Mouse (Mus musculus) gastrocnemius, postnatal 14 days (tissue): ENCODE measurements around the gene Slc30a2. TPM values are rescaled to one million over a fixed set of nuclear protein-coding genes. Genes with fewer than 3 reads are reported as not detected.
"Not testable (repeated sequence)": the region's sequence is repeated elsewhere in the genome, so short reads cannot be mapped to it uniquely, and the experiment has no call there.

Experiments
- DNase-seq: peaks from one replicate; pipeline ENCODE4 v3.0.0; 2021; ENCODE audit warnings: mixed read lengths
- intact Hi-C: fragments of 180-260 bp; cut with DNase I; formaldehyde crosslinking; loops from one replicate; pipeline ENCODE4 v1.15.1; 2025; ENCODE audit warnings: low total_unique reads
- long read RNA-seq, 2 experiments: library from polyadenylated mRNA; stranded (forward); transcript quantifications; one replicate each; pipeline ENCODE4 v2.0.0; 2021
- total RNA-seq, 2 experiments: library from RNA; stranded (reverse); gene quantifications; 2 replicates each; pipeline ENCODE4 v1.2.3; 2021

The Slc30a2 gene
- total RNA-seq: 1 to 10 TPM in 1 of 2 experiments, under 1 TPM in 1; 0.47 to 6.3 TPM
- long read RNA-seq, experiment 1, partial matches to known transcripts: 1 of 5 reads
- long read RNA-seq, experiment 1, other reads (novel, unspliced or antisense): 0 of 5 reads
- long read RNA-seq, experiment 2, partial matches to known transcripts: 0 of 1 reads
- long read RNA-seq, experiment 2, other reads (novel, unspliced or antisense): 0 of 1 reads

DNA sequence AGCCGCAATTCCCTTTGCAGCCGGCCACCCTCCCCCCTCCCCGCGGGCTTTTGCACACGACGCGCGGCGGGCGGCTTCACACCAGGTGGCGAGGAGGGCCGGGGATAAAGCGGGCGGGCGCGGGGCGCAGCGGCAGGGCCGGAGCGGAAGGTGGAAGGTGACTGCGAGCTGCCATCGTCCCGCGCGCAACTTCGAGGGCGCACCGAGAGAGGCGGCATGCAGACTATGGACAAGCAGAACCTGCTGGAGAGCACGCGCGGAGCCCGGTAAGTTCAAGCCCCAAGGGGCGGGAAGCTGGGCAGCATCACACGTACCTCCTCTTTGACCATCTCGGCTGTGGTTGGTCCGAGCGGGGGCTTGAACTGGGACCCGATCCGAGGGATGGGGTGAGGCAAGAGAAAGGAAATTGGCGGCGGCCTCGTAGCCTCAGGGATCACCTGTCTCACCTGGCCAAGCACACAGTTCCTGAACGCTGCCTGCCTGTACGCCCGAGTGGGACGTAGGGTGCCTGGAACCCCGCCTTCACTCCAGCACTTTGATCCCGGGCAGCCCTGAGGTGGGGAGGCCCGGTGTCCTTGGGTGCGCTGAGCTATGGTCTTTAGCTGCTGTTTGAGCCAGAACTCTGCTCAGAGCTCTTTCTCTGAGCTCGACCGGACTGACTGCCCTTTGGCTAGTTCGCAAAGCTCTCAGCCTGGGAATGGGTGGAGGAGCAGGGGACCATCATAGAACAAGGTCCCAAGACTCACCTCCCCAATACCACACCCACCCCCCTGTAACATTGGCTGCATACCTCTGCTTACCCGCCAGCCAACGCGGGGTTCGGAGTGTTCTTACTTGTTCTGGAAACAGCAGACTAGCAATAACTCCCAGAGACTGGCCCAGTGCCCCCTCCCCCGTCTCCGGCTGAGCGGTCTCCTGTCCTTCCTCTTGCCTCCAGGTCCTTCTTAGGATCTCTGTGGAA lies at the start of gene Slc30a2:
Gene Slc30a2 (plus strand): TSS at position 111 of the 961 bp plus-strand sequence.
- intact Hi-C loops: no loop called here
- no peak for DNase-seq

DNA sequence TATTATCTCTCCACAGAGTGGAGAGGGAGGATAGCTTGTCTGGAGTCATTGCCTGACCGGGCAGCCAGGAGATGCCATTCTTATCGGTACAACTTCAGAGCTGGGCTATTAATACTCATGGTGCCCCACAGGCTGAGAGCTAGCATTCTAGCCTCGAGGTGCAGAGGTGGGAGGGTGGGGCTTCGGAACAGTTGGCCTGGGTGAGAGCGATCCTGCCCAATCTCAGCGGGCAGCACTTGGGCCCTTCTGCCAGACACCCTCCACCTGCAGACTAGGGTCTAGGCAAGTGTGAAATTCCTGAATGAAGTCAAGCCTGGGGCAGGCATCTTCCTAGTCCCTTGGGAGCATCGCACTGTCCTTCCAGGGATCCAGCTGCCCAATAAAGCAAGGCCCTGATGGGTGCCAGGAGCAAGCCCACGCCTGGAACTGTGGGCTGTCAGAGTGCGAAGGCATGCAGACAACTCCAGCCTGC lies 49.3 kb upstream of the Slc30a2 start:
- no peak for DNase-seq
- intact Hi-C loops: loop anchor here (5.0 kb wide), 1 partner anchor 41 kb away; the partner anchor contains the start of gene Grrp1

DNA sequence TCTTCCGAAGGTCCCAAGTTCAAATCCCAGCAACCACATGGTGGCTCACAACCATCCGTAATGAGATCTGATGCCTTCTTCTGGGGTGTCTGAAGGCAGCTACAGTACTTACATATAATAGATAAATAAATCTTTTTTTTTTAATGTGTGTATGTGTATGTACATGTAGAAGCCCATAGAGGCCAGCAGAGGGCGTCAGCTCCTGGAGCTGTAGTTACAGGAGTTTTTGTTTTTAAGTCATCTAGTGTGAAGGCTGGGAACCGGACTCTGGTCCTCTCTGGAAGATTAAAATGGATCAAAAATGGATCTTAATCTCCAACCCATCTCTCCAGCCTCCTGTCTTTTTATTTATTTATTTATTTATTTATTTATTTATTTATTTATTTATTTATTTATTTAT lies 46.9 kb upstream of the Slc30a2 start:
- intact Hi-C loops, DNase-seq: not testable (repeated sequence)

DNA sequence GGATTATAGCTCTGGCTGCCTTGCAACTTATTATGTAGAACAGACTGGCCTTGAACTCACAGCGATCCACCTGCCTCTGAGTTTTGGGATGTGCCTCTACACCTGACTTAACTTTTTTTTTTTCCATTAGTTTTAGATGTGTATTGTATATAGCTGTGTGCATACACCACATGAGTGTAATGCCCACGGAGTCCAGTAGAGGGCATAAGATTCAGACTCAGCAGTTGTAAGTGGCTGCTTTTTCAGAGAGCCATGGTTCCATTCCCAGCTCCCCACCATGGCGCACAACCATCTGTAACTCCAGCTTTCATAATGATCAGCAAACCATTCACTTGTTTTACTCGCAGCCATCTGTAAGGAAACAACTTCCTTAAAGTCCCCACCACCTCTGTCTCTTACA lies 46.5 kb upstream of the Slc30a2 start:
- DNase-seq: no peak
- intact Hi-C loops: no loop called here

DNA sequence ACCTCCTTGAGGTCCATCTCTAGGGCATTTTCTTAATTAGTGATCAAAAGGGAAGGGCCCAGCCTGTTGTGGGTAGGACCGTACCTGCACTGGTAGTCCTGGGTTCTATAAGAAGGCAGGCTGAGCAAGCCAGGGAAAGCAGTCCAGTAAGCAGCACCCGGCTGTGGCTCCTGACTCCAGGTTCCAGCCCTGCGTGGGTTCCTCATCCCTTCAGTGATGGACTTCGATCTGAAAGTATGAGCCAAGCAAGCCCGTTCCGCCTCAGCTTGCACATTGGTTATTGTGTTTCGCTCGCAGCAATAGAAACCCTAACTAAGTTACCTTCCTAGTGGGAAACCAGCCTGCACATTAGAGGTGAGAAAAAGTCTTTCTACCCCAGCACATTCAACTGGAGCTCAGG lies 45.6 kb upstream of the Slc30a2 start:
- DNase-seq: no peak
- intact Hi-C loops: no loop called here

DNA sequence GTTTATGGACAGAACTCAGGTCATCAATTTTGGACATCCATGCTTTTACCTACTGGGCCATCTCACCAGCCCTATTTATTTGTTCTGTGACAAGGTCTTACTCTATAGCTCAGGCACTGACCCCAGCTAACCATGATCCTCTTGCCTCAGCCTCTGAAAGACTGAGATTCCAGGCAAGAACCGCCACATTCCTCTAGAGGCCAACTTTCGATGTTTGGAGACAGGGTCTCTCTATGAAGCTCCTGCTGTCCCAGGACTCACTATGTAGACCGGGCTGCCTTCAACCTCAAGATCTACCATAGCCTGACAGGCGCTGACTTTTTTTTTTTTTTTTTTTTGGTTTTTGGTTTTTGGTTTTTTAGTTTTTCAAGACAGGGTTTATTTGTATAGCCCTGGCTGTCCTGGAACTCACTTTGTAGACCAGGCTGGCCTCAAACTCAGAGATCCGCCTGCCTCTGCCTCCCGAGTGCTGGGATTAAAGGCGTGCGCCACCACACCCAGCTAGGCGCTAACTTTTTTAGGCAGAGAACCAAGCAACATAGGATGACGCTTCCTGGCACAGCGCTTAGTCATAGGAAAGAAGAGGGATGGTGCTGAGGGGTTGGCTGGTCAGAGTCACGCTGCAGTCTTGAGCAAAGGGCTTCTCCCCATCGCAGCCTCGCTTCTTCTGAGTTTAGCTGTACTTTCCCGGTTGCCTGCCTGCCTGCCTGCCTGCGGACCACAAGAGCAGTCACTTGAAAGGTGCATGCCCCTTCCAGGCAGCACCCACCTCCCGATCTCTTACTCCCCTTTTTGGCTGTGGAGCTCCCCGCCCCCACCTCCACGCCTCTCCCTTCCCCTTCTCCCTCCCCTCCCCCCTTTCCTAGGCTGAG lies 44.1 kb upstream of the Slc30a2 start:
- intact Hi-C loops: no loop called here
- no peak for DNase-seq

DNA sequence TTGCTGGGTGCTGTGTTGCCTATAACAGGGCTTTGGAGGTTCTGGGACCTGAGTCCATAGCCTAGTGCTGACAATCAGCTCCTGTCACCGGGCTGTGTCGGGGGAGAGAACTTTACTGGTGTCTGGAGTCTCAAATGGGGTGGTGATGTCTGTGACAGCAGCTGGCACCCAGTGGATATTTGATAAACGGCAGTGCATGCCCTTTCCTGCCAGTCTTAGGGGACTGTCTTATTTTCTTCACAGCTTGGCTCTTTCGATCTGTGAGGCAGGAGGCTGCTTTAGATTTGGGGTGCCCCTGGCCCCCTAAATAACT lies 43.5 kb upstream of the Slc30a2 start:
- intact Hi-C loops: no loop called here
- DNase-seq: peak; percentile 46

DNA sequence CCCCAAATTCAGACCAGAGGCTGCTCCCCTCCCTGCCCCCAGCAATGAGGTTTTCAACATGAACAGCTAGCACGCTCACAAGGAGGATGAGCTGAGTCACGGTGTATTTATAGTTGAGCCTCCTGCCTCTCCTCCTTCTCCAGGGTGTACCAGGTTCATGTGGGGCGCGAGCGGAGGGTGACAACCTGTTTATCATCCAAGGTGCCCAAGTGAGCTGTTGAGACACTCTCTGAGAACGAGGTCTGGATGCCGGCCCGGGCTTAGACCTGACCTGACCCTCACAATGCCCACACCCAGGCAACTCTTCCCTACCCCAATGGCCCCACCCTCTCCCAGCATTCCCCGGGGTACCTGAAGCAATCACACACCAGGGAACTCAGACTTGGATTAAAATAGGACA lies 42.7 kb upstream of the Slc30a2 start:
- DNase-seq: peak; percentile 82

DNA sequence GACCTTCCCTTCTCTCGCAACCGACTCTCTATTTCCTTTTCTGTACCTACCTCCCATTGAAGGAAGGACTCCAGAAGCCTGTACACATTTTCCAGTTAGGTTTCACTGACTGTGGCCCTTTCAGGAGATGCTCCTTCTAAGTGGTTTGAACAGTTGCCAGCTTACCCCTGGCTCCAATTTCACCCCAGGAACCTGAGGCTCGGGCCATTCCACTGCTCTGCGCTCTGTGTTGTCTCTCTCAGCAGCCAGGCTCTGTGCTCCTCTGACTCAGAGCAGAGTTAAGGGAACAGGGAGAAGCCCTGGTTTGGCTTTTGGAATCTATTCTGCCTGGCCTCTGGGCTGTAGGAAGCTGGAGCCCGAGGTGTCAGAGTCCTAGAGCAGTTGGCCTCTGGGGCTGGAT lies 40.9 kb upstream of the Slc30a2 start:
- DNase-seq: no peak
- intact Hi-C loops: no loop called here

More for the DNA sequence above, 42.7 kb upstream of the Slc30a2 start:
- intact Hi-C loops: no loop called here

DNA sequence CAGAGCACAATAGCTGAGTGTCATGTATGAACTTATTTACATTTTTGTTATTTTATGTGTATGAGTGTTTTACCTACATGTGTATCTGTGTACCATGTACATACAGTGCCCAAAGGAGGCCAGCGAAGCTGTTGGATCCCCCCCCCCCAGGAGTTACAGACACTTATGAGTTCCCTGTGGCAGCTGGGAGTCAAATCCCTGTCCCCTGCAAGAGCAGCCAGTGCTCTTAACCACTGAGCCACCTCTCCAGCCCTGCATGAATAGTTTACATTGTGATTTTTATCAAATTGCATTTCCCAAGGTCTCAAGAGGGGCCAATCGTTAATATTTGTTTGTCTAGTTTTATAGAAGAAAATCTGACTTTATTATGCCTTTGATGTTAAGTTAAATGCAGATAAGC lies 36.0 kb upstream of the Slc30a2 start:
- intact Hi-C loops: no loop called here
- no peak for DNase-seq

DNA sequence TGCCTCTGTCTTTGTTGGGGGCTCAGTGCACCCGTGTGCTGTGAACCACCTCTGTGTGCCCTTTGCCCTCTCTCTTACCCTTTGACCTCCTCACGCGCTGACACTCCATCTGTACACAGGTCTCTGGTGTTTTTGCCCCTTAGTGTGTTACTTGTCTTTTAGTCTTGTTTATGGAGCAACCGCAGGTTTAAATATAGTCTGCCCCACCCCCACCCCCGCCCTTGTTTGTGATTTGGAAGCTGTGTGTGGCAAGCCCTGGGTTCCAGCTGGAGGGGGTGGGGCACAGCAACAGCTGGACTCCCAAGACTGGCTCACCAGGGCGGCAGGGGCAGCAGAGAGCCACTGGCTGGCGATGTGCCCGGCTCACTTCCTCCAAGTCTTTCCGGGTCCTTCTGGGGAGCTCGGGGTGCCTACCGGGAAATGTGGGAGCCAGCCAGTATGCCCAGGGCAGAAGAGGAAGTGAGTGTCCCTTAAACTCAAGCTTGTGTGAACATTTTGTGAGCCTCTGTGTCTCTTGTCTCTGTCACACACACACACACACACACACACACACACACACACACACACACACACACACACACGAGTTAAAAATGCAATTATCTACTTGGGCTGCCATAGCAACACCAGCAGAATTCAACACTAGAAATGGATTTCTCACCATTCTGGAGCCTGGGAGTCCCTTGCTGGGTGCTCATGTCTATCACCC lies 35.5 kb upstream of the Slc30a2 start:
- DNase-seq: peak; percentile 86
- intact Hi-C loops: no loop called here

DNA sequence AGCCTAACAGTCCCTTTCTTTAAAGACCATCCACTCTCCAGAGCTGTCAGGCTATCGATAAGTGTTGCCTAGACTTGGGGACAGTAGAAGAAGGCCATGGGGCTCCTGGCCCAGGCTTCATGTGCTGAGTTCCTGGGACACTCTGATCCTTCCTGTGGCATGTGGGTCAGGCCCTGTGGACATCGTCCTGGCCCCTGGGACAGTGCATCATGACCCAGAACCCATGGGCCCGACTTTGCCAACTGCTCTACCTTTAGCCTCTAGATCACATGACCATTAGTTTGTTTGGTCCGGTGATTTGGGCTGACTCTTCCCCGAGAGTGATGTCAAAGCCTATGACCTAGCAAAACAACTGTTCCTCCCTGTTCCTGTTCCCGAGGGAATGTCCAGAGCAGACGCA lies 32.9 kb upstream of the Slc30a2 start:
- no peak for DNase-seq
- intact Hi-C loops: no loop called here

DNA sequence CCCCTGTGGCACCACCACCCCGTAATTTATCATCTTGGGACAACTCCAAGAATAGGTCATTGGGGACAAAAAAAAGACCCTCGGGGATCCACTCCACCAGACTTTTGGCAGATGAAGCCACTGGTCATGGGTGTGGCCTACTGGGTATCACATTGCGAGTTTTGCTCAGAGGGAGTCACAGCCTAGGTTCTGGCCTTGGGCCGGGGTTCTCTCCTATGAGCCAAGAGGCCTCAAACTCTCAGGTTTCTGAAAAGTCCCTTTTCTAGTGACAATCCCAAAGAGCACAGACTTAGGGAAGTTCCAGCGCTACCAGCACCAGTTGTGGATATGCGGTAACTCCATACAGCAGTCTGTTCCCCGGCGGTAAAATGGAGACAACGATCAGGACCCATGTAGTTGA lies 32.3 kb upstream of the Slc30a2 start:
- no peak for DNase-seq
- intact Hi-C loops: no loop called here

DNA sequence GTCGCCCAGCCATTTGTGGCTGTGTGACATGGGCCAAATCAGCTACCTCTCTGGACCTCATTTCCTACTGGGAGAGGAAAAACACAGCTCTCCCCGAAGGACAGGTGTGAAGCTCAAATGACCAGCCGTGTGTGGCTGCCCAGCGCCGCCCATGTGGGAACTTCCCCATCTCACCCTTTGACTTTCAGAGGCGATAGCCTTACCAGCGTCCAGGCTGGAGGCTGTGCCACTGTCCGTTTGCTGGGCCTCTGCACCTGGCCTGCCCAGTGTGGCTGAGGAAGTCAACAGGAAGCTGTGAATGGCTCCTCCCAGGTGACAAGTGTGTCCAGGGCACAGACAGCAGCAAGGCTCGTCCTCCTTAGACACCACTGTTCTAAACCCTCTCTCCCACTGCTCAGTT lies 31.2 kb upstream of the Slc30a2 start:
- intact Hi-C loops: no loop called here
- DNase-seq: peak; percentile 45

DNA sequence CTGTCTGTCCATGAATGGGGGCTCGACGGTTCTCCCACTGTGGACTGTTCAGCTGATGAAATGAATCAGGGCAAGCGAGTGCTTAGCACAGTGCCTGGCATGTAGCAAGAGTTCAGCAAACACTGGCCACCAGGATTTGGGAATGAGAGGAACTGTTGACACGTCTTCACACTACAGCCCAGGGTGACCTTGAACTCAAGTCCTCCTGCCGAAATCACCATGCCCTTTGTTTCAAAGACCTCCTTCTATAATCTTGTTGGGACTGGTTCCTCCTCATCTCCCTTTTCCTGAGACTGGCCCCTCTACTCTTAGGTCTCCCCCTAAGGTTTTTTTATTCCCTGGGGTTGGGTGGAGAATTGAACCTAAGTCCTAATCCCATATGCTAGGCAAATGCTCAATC lies 30.6 kb upstream of the Slc30a2 start:
- intact Hi-C loops: no loop called here
- DNase-seq: no peak

DNA sequence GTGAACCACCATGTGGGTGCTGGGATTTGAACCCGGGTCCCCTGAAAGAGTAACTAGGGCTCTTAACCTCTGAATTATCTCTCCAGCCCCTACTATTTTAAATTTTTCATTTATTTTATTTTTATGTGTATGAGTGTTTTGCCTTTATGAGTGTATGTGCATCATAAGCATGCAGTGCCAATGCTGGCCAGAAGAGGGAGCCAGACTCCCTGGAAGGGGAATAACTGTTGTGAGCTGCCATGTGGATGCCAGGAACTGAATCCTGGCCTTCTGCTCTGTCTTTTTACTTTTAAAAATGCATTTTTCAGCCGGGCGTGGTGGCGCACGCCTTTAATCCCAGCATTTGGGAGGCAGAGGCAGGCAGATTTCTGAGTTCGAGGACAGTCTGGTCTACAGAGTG lies 30.1 kb upstream of the Slc30a2 start:
- intact Hi-C loops: no loop called here
- no peak for DNase-seq

DNA sequence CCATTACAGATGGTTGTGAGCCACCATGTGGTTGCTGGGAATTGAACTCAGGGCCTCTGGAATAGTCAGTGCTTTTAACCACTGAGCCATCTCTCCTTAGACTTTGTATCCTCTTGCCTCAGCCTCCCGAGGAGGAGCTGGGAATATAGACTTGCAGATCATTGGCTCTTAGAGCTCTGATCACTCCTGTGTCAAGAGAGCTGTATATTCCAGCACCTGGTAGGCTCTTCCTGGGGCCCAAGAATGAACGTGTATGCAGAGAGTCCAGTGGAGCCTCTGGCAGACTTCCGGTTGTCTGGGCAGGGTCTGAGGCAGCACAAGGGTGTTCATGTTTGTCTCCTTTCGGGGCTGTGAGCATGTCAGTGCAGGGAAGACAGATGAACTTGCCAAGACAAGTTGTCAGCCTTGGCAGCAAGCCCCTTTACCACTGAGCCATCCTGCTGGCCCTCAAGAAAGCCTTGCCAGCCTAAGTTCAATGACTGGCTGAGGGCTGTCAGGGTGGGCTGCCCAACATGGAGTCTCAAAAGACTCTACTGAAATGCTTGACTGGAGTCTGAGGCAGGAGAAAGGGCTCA lies 28.8 kb upstream of the Slc30a2 start:
- intact Hi-C loops: no loop called here
- DNase-seq: no peak

DNA sequence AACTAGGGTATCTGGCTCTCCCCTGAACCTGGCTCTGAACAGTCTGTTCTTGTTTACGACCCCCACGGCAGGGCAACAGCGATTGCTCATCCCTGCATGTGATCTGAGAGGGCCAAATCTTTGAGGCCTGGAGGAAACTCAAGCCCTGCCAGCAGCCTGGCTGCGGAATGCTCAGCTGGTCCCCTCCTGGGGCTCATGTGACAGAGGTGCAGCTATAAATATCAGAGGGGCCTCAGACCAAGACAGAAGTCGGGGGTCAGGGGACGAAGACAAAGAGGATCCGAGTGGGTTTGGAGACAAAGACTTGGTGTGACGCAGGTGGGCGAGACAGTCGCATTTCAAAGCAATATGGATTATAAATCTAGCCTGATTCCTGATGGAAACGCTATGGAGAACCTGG lies 28.1 kb upstream of the Slc30a2 start, which contains the start of gene Trim63:
Gene Trim63 (plus strand): TSS at position 245 of the 400 bp plus-strand sequence.
- intact Hi-C loops: no loop called here
- DNase-seq: peak; percentile 64

DNA sequence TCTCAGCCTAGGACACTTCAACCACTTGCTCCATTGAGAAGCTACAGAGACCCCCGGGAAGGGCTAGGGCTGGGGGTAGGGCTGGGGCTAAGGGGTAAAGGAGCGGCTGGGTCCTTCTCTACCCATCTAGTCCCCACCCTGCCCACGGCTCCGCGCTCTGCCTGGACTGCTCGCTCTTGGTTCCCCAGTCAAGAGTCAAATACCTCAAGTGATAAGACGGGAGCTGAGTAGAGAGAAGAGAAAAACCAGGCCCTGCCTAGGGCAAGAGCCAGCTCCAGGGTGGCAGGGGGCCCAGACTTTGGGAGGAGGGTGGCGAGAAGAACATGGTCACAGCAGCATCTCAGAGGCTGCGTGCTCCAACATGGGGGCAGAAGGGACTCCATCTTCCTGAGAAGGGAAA lies 27.5 kb upstream of the Slc30a2 start:
- no peak for DNase-seq
- intact Hi-C loops: no loop called here
